Mouse (Mus musculus) embryonic facial prominence, embryonic 12.5 days (tissue): ENCODE measurements around the gene Gabrb1. TPM values are rescaled to one million over a fixed set of nuclear protein-coding genes. Genes with fewer than 3 reads are reported as not detected.

Experiments used
- ATAC-seq: fragments of 200-750 bp; cut with Nextera tagmentation; 2 replicates; pipeline ENCODE4 v1.8.0; 2017; ENCODE audit not compliant: insufficient number of reproducible peaks, insufficient read depth, low FRiP score, low TSS enrichment
- H3K27ac ChIP-seq: fragments of 300-500 bp; sonication (generic); 2 replicates; pipeline ENCODE4 v1.5.1; 2016; ENCODE audit warnings: mild to moderate bottlenecking
- H3K27me3 ChIP-seq: fragments of 300-500 bp; sonication (generic); 2 replicates; pipeline ENCODE4 v1.6.1; 2016; ENCODE audit warnings: mild to moderate bottlenecking, moderate library complexity
- H3K36me3 ChIP-seq: fragments of 300-500 bp; sonication (generic); 2 replicates; pipeline ENCODE4 v1.6.1; 2016; ENCODE audit warnings: mild to moderate bottlenecking
- H3K4me1 ChIP-seq: fragments of 300-500 bp; sonication (generic); 2 replicates; pipeline ENCODE4 v1.6.1; 2016
- H3K4me2 ChIP-seq: fragments of 300-500 bp; sonication (generic); replicated peaks from 2 replicates; pipeline ENCODE4 v1.6.1; 2016; ENCODE audit warnings: mild to moderate bottlenecking, moderate library complexity
- H3K4me3 ChIP-seq: fragments of 300-500 bp; sonication (generic); 2 replicates; pipeline ENCODE4 v1.5.1; 2016; ENCODE audit warnings: mild to moderate bottlenecking
- H3K9ac ChIP-seq: fragments of 300-500 bp; sonication (generic); 2 replicates; pipeline ENCODE4 v1.6.1; 2016; ENCODE audit warnings: mild to moderate bottlenecking, moderate library complexity
- H3K9me3 ChIP-seq: fragments of 300-500 bp; sonication (generic); 2 replicates; pipeline ENCODE4 v1.6.1; 2016; ENCODE audit warnings: mild to moderate bottlenecking, moderate library complexity
- WGBS: fragments of 180-500 bp; shearing (Covaris S2); methylation state at CpG from one replicate; pipeline ENCODE4 v1.1.7; 2016; 5-methylcytosine and 5-hydroxymethylcytosine counted together
- polyA plus RNA-seq: library from polyadenylated mRNA; unstranded; fragments of >200 nt; fragmentation: Nextera tagmentation; extraction: Ambion mirVana; gene quantifications from 2 replicates; pipeline ENCODE4 v1.2.1, GENCODE M21; 2016

The Gabrb1 gene
- polyA plus RNA-seq, 1 experiment from 2014 or later, result 1.8 TPM

DNA sequence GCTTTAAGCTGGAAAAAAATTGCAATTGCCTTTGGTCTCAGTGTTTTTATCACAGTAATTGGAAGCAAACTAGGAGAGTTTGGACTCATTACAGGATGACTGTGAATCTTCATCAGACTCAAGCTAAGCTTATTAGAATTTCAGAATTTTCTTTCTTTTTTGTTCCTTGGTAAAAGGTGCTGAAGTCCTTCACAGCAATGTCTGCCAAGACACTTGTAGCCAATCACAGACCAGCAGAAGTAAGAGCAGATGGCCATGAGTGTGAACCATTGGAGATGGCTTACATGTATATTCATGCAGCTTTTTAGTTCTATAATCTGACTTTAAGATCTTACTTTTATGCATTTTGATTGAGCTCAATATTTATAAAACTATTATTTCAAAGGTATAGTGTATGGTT lies 184.3 kb downstream of the Gabrb1 start:
- Histone ChIP-seq H3K4me2 (no peak overlapping the region), H3K27me3 (no peaks in the 10 kb centered on the region), H3K4me3 (no peak overlapping the region), H3K27ac (no peak overlapping the region), H3K9ac (no peak overlapping the region), H3K36me3 (no peaks in the 10 kb centered on the region), H3K4me1 (no peaks in the 10 kb centered on the region), H3K9me3 (no peaks in the 10 kb centered on the region)
- ATAC-seq, result no peak

DNA sequence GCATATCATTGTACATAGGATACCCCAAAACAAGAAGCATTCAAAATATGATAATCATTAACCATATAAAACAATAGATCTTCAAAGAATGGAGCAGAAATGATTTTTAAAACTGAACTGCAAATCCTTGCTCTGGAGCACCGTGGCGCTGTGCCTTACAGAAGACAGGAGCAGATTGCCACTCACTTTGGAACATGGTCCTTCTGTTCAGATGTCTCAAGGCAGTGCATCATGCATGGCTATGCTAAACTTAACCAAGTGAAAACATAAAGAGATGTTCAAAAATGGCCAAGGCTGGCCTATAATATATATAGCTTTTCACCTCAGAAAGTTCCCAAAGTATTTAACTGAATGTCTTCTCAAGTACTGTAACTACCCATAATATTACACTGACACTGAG lies 240.3 kb downstream of the Gabrb1 start:
- Histone ChIP-seq H3K4me2 (no peak overlapping the region), H3K27ac (no peak overlapping the region), H3K4me1 (no peaks in the 10 kb centered on the region), H3K9me3 (no peaks in the 10 kb centered on the region), H3K36me3 (no peaks in the 10 kb centered on the region), H3K4me3 (no peak overlapping the region), H3K27me3 (no peaks in the 10 kb centered on the region), H3K9ac (no peak overlapping the region)
- no peak for ATAC-seq
- WGBS, result 92% methylated on average over 2 of the region's 2 CpGs

DNA sequence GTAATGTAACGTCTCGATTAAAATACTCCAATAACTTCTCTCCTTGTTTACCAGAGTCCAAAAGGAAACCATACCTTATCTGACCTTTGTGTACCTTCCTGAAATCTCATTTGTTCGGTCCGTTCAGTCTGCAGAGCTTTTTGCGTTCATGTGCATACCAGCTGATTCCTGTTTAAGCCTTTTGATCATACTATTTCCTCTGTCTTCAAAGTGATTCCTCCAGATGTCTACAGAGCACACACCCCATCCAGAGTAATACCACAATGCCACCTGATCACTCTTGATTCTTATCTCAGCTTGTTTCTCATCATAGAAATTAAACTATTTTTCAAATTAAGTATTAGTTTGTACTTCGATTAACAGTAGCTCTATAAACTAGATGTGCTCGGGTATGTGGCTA lies 245.5 kb downstream of the Gabrb1 start:
- H3K27me3 ChIP-seq, result no peaks in the 10 kb centered on the region
- ATAC-seq, result no peak
- no peak overlapping the region for H3K4me3 ChIP-seq
- WGBS, result 75% methylated on average over 7 of the region's 7 CpGs
- no peaks in the 10 kb centered on the region for H3K9me3 ChIP-seq
- no peaks in the 10 kb centered on the region for H3K4me1 ChIP-seq
- no peak overlapping the region for H3K4me2 ChIP-seq
- no peak overlapping the region for H3K27ac ChIP-seq
- H3K9ac ChIP-seq, result no peak overlapping the region
- no peaks in the 10 kb centered on the region for H3K36me3 ChIP-seq

DNA sequence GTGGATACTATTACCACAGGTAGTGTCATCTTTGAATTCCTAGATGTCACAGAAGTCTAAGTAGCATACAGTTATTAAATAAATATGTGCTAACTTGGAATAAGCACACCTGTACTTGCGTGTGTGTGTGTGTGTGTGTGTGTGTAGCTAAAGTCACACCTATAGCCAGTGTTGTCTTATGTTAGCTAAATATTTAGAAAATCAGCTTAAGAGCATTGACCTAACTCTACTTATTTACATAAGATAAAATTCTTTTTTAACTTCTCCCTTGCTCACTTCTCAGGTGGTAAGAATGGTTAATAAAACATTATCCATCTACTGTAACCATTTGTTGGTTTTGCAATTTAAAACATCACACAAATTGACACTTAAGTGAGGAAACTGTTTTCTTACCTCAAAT lies 256.1 kb downstream of the Gabrb1 start:
- Histone ChIP-seq H3K9ac (no peak overlapping the region), H3K27me3 (no peaks in the 10 kb centered on the region), H3K36me3 (no peaks in the 10 kb centered on the region), H3K4me2 (no peak overlapping the region), H3K27ac (no peak overlapping the region), H3K4me3 (no peak overlapping the region), H3K9me3 (no peaks in the 10 kb centered on the region), H3K4me1 (no peaks in the 10 kb centered on the region)
- no peak for ATAC-seq
- whole genome bisulfite sequencing, result 71% methylated on average over 1 of the region's 1 CpGs

DNA sequence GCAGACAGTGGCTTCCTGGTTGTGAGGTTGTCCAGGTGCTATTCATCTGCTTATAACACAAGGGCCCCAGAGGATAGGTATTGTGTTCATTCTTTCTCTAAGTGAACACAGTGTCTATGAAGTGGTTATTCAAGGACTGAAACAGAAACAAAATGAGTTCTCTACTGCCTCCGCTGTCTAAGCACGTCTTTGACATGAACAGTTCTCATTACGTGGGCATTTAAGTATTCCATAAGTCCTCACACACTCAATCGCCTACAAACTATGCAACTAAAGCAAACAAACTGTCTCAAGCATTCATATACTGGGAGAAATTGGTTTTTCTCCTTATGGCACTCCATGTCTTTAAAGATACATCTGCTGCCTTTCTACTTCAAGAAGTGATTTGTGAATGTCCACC lies 257.8 kb downstream of the Gabrb1 start:
- WGBS, result 85% methylated on average over 4 of the region's 4 CpGs
- H3K27ac ChIP-seq, result no peak overlapping the region
- H3K4me1 ChIP-seq, result no peaks in the 10 kb centered on the region
- no peaks in the 10 kb centered on the region for H3K27me3 ChIP-seq
- H3K36me3 ChIP-seq, result no peaks in the 10 kb centered on the region
- H3K4me2 ChIP-seq, result no peak overlapping the region
- no peak for ATAC-seq
- no peak overlapping the region for H3K4me3 ChIP-seq
- no peak overlapping the region for H3K9ac ChIP-seq
- H3K9me3 ChIP-seq, result no peaks in the 10 kb centered on the region

DNA sequence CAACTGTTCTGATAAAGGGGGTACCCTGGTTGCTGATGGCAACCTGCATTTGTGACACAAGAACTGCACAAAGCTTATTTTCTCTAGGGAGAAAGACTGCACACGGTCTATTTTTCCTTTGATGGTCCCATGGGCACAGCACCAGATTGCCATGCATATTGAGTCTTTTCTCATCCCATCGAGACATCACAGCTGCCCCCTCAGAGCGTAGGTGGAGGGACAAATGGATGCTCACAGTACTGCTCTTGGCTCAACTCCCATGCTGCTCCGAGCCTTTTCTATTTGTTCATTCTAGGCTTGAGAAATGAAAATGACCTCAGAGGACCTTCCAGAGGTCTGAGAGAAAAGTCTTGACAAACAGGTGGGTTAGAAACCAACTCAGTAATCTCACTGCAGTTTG lies 259.3 kb downstream of the Gabrb1 start:
- no peaks in the 10 kb centered on the region for H3K27me3 ChIP-seq
- no peak for ATAC-seq
- H3K36me3 ChIP-seq, result no peaks in the 10 kb centered on the region
- H3K9ac ChIP-seq, result no peak overlapping the region
- H3K4me3 ChIP-seq, result no peak overlapping the region
- H3K4me2 ChIP-seq, result no peak overlapping the region
- no peaks in the 10 kb centered on the region for H3K9me3 ChIP-seq
- no peak overlapping the region for H3K27ac ChIP-seq
- no peaks in the 10 kb centered on the region for H3K4me1 ChIP-seq
- 81% methylated on average over 4 of the region's 4 CpGs for WGBS

DNA sequence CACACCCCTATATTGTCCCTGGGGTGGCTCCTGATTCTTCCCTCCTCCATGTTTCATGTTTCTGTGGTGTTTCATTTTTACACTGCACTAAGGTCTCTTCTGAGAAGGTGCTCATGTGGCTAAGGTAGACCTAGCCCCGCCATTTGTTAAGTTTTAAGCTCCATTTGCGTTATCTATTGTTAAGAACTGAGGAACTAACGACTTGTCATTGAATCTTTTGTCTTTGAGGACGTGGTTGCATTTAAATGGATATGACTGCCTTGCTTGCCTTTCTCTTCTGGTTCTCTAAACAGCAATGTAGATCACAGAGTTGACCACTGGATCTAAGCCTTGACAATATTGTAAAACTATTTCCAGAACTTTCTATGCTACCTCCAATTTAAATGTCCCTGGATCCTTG lies 265.7 kb downstream of the Gabrb1 start:
- H3K9me3 ChIP-seq, result no peaks in the 10 kb centered on the region
- H3K27ac ChIP-seq, result no peak overlapping the region
- H3K36me3 ChIP-seq, result no peaks in the 10 kb centered on the region
- no peaks in the 10 kb centered on the region for H3K4me1 ChIP-seq
- no peak overlapping the region for H3K4me3 ChIP-seq
- 68% methylated on average over 4 of the region's 4 CpGs for WGBS
- H3K4me2 ChIP-seq, result no peak overlapping the region
- H3K9ac ChIP-seq, result no peak overlapping the region
- H3K27me3 ChIP-seq, result no peaks in the 10 kb centered on the region
- ATAC-seq, result no peak

DNA sequence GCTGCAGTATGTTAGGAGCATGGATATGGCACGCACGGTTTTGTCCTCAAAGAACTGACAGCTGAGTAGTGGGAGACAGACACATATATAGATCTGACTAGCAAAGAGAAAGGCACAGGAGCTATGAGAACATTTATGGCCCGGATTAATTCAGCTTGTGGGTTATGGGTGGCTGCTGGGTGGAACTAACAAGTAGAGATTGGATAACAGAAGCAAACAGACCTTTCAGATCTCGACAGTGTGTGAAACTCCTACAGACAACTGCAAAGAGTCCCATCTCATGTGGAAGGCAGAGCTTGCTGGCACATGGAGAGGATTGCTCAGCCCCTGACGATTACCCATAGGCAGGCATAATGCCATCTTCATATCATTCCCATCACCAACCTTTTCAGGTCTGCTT lies 268.4 kb downstream of the Gabrb1 start:
- 80% methylated on average over 5 of the region's 5 CpGs for WGBS
- H3K4me1 ChIP-seq, result no peaks in the 10 kb centered on the region
- no peaks in the 10 kb centered on the region for H3K27me3 ChIP-seq
- no peaks in the 10 kb centered on the region for H3K36me3 ChIP-seq
- ATAC-seq, result no peak
- no peak overlapping the region for H3K9ac ChIP-seq
- no peaks in the 10 kb centered on the region for H3K9me3 ChIP-seq
- H3K4me2 ChIP-seq, result no peak overlapping the region
- no peak overlapping the region for H3K4me3 ChIP-seq
- H3K27ac ChIP-seq, result no peak overlapping the region

DNA sequence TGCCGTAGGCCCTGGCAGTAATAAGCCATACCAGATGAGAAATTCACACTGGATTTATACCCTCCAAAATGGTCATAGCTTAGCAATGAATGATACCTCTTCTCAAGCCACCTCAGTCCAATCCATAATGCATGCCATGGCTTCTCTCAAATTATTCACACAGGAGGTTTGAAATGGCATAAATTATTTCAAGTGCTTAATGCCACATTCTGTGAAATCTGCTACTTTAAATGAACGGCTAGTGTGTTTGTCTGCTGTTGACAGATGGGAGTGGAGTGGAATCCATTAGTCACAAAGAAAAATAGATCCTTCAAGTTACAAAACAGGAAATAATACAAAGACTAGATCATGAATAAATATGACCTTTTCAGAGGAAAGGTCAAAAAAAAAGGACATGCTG lies 272.1 kb downstream of the Gabrb1 start:
- Histone ChIP-seq H3K9me3 (no peaks in the 10 kb centered on the region), H3K4me1 (no peaks in the 10 kb centered on the region), H3K27ac (no peak overlapping the region), H3K36me3 (no peaks in the 10 kb centered on the region), H3K4me3 (no peak overlapping the region), H3K9ac (no peak overlapping the region), H3K4me2 (no peak overlapping the region), H3K27me3 (no peaks in the 10 kb centered on the region)
- ATAC-seq, result no peak
- WGBS, result 80% methylated on average over 2 of the region's 2 CpGs

DNA sequence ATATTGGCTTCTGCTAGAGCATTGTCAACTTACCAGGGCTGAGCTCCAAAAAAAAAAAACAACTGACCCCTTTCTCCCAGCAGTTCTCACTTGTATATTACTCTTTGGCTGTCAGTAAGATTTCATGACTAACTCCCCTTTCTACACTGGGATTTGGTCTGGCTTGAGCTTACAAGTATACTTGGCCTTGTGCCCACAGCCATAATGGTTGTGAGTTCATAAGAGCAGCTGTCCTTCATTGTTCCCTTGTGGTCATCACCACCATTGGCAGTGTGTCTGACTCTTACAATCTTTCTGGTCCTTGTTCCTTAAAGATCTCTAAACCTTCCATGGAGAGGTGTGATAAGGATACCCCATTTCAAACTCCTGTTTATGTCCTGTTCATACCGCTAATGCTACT lies 293.5 kb downstream of the Gabrb1 start:
- no peak overlapping the region for H3K9ac ChIP-seq
- no peaks in the 10 kb centered on the region for H3K4me1 ChIP-seq
- no peak for ATAC-seq
- H3K27ac ChIP-seq, result no peak overlapping the region
- H3K9me3 ChIP-seq, result no peaks in the 10 kb centered on the region
- no peak overlapping the region for H3K4me3 ChIP-seq
- 98% methylated on average over 1 of the region's 1 CpGs for WGBS
- H3K4me2 ChIP-seq, result no peak overlapping the region
- no peaks in the 10 kb centered on the region for H3K27me3 ChIP-seq
- no peaks in the 10 kb centered on the region for H3K36me3 ChIP-seq

DNA sequence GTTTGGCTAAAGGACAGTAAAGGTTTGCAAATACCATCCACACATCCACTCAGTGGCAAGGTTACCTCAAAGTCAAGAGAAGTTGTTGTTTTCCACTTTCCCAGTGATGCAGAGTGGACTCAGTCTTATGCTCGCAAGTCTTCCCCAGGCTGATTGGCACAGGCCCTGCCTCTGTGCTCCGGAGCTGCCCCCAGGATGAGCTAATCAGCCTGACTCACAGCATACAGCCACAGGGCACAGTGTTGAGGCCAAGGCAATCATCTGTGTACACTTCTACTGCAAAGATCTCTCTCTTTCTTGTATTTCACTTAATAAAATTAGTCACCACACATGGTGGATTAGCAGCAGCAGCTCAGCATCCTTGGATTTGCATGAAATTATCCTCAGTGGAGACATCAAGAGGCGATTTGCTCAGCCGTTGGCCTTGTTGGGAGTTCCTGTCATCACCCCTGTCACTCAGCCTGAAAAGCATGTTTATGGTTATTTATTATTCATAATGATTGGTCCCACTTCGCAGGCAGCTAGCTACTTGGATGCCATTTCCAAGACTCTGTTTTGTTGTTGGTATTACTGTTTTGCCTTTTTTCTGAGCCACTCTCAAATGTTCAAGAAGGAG lies 297.3 kb downstream of the Gabrb1 start:
- Histone ChIP-seq H3K4me2 (no peak overlapping the region), H3K4me3 (no peak overlapping the region), H3K27ac (no peak overlapping the region), H3K27me3 (no peaks in the 10 kb centered on the region), H3K9ac (no peak overlapping the region), H3K36me3 (no peaks in the 10 kb centered on the region), H3K9me3 (no peaks in the 10 kb centered on the region), H3K4me1 (no peaks in the 10 kb centered on the region)
- ATAC-seq, result no peak
- 64% methylated on average over 5 of the region's 5 CpGs for WGBS

DNA sequence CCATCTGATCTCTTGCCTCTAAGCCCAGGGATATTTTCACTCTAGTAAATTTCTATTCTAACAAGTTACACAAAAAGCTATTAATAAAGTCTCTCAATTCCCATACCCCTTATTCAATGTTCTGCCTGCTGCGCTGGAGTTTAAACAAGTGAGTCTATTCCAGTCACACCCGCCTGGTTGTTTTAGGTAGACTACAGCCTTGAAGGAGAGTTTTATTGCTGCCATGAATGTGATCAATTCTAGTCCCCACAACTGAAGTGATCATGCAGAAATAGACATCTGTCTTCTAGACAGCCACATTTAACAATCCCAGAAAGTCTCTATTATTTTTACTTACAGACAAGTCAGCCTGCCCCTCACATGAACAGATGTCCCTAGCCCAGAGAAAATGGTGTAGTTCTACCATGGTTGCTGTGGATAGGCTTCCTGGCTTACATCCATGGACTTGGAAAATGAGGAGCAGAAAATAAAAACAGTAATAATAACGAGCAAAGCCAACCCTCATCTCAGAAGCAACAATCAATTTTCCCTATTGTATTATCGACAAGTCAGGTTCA lies 307.0 kb downstream of the Gabrb1 start:
- no peak for ATAC-seq
- H3K36me3 ChIP-seq, result no peaks in the 10 kb centered on the region
- 87% methylated on average over 4 of the region's 4 CpGs for WGBS
- H3K27ac ChIP-seq, result no peak overlapping the region
- no peak overlapping the region for H3K4me3 ChIP-seq
- no peak overlapping the region for H3K9ac ChIP-seq
- H3K4me2 ChIP-seq, result no peak overlapping the region
- H3K9me3 ChIP-seq, result no peaks in the 10 kb centered on the region
- H3K4me1 ChIP-seq, result no peaks in the 10 kb centered on the region
- no peaks in the 10 kb centered on the region for H3K27me3 ChIP-seq

DNA sequence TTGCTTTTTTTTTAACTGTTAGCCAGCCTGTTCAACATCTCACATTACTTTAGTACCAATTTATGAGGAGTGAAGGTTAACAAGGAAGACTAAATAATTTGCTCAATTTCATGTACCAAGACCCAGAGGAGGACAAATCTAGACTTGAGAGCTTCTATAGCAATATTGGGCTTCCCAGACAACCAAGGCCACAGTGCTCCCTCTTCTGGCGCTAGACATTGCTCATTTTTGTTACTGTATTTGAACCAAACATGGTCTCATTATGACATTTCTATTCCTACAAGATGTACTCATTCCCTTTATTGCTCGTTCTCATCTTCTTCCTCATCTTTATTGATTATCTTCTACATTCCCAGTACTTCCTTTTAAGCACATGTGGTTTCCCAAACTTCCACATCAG lies 307.6 kb downstream of the Gabrb1 start:
- Histone ChIP-seq H3K4me2 (no peak overlapping the region), H3K4me1 (no peaks in the 10 kb centered on the region), H3K27me3 (no peaks in the 10 kb centered on the region), H3K36me3 (no peaks in the 10 kb centered on the region), H3K9ac (no peak overlapping the region), H3K4me3 (no peak overlapping the region), H3K9me3 (no peaks in the 10 kb centered on the region), H3K27ac (no peak overlapping the region)
- ATAC-seq, result no peak
- WGBS, result 68% methylated on average over 2 of the region's 2 CpGs
